Mouse (Mus musculus): ENCODE measurements around the gene Nppb.

Gene Nppb

DNA sequence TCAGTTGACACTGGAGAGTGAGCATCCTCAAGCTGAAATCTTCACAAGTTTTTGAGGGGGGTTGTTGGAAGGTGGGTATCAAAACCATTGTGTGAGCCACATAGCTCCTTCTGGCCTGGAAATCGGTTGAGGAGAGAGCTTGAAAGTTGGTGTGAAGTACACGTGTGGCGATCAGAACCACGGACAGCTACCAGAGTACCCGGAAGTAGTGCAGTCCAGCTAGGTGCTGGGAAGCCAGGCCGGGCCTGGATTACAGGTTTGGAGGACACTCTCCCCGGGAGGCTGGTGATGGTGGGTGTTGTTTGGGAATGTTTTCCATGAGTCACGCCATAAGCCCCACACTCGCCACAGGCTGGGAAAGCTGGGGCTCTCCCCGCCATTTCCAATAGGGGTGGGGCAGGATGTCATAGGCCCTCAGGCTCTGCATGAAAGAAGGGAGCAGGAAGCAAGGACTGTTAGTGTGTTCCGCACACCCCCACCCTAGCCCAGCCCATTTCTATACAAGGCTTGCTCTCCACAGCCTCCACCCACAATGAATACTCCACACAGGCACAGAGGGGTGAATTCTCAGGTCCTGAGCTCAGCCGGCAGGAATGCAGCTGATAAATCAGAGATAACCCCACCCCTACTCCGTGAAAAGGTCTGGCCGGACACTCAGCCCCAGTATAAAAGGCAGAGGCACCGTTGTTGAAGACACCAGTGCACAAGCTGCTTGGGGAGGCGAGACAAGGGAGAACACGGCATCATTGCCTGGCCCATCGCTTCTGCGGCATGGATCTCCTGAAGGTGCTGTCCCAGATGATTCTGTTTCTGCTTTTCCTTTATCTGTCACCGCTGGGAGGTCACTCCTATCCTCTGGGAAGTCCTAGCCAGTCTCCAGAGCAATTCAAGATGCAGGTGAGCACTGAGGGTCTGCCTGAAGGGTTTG lies at the start of gene Nppb:
Gene Nppb, plus strand, starts transcription at position 584 of the 928 bp plus-strand sequence.
- in situ Hi-C loops (cut with MboI, MseI) = no loop called here

DNA sequence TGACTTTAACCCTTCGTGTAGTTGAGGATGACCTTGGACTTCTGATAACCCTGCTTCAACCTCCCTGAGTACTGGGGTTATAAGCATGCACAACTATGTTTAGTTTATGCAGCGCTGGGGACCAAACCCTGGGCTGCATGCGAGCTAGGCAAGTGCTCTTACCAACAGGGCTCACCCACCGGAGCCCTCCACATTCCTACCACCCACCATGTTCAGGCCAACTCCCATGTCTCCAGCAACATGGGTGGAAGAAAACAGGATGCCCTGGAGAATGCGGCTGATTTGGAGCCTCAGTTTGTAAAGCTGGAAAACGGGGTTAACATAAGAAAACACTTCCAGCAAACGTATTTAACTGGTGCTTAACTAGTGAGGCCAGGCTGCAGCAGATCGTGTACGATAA lies 49.7 kb upstream of the Nppb start:
- in situ Hi-C loops (cut with MboI, MseI) = no loop called here

DNA sequence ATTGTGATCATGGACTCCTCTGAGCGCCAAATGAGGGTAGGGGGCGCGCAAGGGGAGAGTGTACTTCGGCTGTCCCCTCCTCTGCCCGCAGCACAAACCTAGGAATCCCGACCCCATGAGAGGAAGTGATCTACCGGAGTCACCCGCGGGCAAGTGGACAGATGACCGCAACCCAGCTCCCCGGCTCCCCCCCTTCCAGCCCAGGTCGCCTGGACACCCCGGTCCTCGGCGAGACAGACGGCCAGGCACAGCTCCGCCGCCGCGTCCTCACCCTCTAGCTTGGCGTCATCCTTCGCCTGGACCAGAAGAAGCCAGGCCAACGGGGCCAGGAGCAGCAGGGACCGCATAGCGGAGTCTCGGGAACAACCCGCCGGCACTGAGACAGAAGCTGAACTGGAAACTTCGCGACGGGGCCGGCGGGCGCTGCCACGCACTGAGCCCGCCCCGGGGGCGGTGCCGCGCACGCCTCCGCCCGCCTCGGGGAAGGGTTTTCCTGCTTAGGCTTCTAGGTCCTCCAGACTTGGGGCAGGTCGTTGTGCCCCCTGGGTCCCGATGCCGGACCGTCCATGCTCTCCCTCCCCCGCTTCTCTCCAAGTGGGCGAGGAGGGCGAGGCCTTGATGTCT lies 49.1 kb upstream of the Nppb start, which contains the start of gene Plod1:
Gene Plod1, minus strand, starts transcription at position 437 of the 624 bp plus-strand sequence.
- in situ Hi-C loops (cut with MboI, MseI) = no loop called here

DNA sequence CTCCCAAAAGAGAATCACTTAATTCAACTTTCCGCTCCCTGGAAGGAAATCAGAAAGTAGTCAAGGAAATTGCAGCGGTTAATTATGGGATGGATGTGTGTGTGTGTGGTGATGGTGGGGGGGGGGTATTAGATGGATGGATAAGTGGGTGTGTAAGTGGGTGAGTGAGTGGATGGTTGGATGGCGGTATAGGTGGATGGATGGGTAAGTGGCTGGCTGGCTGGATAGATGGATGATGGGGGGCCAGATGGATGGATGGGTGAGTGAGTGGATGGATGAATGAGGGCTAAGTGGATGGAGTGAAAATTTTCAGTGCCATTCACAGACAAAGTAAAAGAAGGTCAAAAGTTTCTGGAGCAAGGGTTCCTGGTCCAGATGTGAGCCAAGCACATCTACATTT lies 48.6 kb upstream of the Nppb start:
- in situ Hi-C loops (cut with MboI, MseI) = no loop called here

DNA sequence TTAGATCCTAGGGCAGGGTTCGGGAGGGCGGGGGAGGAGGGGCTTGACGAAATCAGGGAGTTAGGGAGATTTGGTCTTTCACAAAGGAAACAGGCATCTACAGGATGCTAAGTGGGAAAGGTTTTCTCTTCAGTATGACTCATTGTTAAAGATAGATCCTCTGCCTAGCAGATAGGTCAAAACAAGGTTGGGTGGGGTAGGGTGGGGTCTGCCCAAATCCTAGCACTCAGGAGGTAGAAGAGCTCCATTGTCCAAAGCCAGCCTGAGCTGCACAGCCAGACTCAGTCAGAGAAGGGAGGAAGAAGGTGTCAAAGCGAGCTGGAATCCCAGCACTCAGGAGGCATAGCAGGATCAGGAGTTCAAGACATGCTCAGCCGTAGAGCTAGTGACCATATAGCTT lies 48.1 kb upstream of the Nppb start:
- in situ Hi-C loops (cut with MboI, MseI) = no loop called here

DNA sequence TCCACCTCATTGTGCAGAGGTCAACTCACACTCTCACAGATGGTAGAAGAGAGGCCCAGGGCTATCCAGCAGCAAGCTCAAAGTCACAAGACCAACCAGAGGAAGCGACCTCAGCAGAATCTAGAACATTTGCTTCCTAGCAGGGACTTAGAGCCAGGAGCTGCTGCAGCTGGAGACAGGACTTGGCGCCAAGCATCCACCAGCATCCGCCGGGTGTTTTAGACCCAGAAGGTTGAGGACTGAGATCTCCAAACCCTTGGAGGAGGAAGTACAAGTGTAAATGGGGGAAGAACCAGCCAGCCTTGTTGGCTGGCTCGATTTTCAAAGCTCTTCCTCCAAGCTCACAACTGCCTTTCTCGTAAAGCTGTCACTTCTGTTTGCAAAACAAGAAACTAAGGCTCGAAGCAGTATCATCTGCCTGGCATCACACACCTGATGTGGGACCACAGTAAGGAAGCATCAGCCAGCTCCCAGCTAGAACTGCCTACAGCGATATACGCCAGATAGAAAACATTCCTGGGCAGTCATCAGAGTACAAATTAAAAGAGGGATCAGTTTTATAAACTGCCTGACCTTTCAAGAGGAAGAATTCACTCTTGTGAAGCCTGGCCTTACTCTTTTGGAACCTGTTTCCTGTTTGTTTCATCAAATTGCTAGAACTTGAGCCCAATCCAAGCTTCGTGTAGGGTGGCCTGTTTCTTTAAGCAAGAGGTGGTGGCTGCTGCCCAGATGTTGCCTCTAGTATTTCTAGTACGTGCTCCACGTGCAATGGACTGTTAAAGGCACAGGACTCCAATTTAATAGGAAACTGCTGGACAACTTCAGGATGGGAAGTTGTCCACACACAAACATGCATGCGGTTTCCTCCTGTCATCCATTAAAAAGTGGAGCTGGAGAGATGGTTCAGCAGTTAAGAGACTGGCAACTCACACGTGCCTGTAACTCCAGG lies 47.2 kb upstream of the Nppb start:
- in situ Hi-C loops (cut with MboI, MseI) = no loop called here

DNA sequence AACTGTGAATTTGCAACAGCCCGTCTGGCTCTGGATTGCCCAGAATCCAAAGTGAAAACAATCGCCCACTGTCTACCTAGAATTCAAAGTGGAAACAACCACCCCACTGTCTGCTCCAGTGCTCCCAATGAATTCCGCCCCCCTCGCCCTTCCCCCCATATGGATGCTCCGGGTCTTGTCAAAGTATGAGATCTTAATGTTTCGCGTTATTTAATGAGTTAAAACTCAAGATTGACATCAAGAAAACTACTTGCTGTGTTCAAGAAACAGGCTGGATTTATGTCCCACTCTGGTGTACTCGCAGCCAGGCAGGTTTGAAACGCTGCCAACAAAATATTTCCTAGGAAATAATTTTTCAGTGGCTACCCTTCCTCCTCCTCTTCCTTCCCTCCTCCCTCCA lies 45.5 kb upstream of the Nppb start:
- in situ Hi-C loops (cut with MboI, MseI) = no loop called here

DNA sequence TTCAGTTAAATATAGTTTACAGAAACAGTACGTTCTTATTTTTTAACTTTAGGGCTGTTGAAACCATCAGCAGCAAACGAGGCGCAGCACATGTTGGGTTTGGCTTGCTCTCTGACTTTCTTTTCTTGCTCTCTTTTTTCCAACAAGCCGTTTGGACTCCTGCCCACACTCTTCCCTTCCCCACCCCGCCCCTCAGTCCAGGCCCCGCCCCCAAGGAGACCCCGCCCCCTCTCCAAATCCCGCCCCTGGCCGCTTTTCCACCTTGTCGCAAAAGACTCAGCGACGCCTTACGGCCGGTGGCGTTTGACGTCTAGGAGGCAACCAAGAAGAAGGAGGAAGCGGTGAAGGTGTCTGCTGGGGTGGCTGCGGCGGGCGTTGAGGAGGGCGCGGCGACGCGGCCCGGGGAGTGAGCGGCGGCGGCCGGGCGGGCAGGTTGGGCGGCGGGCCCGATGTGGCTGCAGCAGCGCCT lies 45.0 kb upstream of the Nppb start, which contains the start of gene 2510039O18Rik:
Gene 2510039O18Rik, plus strand, starts transcription at position 320 of the 469 bp plus-strand sequence.
- in situ Hi-C loops (cut with MboI, MseI) = no loop called here

DNA sequence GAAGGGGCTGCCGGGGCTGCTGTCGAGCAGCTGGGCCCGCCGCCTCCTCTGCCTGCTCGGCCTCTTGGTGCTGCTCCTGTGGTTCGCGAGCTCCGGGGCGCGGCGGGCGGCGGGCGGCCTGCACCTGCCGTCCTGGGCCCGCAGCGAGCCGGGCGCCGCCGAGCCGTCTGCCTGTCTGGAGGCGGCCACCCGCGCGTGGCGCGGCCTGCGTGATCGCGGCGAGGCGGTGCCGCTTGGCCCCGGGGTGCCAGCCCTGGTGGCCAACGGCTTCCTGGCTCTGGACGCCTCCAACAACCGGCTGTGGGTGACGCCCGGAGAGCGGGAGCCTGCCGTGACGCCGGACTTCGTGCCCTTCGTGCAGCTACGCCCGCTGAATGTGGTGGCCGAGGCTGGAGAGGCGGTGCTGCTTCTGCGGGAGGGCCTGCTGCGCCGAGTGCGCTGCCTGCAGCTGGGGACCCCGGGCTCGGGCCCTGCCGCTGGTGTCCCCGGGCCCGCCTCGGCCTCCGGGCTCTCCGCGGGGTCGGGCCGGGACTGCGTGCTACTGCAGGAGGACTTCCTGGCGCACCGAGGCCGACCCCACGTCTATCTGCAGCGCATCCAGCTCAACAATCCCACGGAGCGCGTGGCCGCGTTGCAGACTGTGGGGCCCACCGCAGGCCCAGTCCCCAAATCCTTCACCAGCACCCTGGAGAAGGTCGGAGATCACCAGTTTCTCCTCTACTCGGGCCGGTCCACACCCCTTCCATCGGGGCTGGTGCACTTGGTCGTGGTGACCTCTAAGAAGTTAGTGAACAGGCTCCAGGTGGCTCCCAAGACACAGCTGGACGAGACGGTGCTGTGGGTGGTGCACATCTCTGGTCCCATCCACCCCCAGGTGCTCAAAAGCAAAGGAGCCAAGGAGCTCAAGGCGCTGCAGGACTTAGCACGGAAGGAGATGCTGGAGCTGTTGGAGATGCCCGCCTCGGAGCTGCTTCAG lies 44.3 kb upstream of the Nppb start:
- in situ Hi-C loops (cut with MboI, MseI) = no loop called here

DNA sequence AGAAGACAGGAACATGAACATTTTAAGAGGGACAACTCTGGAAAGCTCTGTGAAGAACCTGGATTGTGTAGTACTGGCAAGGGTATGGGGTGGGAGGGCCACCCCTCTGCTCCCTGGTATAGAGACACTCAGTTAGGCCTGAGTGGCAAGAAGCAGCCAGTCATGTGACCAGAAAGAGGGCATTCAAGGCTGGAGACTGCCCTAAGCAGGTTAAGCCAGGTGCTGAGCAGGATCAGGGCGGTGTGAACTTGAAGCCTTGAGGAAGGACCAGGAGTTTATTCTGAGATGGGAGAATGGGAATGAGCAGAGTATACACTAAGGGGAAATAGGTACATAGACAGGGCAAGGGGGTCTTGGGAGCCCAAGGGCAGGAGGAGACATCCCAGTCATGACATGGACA lies 42.6 kb upstream of the Nppb start:
- in situ Hi-C loops (cut with MboI, MseI) = no loop called here

DNA sequence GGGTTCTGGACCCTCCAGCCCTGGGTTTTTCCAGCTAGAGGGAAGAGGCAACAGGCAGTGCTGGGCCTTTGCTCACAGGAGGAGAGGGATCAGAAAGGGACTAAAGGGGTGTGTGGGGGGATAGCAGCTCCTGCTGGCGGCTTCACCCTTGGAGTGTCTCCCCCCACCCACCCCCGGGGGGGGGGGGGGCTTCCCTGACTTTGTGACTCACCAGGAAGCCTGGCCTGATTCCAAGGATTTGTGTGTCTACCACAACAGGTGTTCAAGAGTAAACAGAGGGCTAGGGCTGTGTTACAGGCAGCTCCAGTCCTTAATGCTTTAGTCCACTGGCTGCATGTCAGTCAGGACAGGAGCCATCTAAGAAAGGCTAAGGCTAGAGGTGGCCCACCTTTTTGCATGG lies 38.1 kb upstream of the Nppb start:
- in situ Hi-C loops (cut with MboI, MseI) = no loop called here

DNA sequence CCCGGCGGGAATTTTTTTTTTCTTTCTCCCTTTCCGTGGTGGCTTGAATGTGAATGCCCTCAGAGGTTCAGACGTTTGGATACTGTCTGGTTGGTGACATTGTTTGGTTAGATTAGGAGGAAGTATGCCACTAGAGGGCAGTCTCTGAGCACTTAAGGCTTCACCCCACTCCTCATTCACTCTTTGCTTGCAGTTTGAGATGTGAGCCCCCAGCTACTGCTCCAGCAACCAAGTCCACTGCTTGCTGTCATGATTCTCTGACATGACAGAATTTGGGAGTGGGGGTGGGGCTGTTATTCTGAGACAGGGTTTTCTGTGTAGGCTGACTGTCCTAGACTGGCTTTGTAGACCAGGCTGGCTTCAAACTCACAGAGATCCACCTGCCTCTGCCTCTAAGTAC lies 32.0 kb upstream of the Nppb start:
- in situ Hi-C loops (cut with MboI, MseI) = no loop called here

DNA sequence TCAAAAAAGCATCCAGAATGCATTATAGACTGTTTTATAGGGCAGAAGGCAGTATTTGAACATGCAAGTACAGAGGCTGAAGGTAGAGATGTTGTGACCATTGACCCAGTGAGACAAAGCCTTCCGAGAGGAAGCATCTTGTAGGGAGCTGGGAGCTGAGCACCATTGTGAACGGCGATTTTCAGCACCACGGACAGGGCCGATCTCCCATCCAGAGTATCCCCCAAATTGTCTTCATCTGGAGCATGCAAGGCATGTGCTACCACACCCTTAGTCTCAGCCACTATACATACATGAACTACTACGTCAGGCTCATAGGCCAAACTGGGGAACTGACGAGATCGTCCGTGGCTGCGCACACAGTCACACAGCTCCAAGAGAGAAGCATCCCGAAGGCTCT lies 28.4 kb upstream of the Nppb start:
- in situ Hi-C loops (cut with MboI, MseI) = no loop called here

DNA sequence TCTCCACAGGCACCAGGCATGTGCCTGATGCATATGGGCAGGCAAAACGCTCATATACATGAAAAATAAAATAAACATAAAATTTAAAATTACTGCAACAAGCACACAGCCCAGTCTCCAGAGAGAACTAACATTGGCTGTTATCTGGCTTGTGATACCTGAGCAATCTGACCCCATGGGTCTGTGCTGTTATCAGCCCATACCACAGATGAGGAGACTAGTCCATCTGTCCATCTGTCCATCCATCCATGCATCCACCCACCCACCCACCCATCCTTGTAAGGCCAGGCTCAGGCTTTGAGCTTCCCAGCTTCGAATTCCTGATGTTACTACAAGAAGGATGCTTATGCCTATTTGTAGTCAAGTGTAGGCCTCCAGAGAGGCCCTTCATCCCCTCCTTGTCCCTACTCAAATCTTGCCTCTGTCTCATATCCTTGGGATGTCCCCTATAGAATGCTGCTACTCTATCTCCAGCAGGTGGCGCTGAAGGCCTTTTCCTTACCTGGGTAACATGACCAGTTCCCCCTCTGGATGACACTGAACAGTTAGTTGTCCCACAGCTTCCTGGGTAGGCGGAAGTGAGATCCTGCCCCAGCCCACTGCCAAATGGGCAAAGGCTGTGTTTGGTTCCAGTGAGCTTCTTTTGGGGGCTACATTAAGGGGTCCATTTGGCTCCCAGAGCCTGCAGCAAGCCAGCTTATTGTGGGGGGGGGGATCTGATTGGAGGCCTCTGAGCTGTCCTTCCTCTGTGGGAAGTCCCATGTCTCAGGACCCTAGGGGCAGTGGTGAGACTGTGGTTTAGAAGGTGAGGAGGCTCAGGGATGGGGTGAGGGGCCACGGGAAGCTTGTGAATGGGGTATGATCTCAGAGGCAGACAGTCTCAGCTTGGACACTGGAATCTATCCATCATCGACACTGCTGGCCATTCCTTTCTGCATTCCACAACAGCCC lies 25.4 kb upstream of the Nppb start:
- in situ Hi-C loops (cut with MboI, MseI) = loop anchor here (5.0 kb wide), 1 partner anchor 47 kb away; no protein-coding TSS in a partner anchor

DNA sequence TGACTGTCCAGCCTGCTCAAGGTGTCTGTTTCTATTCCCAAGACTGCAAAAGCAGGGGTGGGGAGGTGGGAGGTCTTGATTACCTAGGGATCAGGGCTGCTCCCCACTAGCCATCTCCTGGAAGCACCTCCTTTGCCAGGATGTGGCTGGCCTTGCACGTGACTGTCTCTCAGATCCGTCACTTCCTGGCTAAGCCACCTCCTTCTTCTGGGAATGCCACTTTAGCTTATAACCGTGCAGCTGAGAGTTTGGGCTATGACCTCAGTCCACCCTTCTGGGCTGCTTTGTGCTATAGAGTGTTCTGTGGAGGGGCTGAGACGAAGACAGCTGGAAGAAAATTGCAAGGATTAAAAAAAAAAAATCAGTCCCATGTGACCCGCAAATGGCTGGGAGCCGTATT lies 22.8 kb upstream of the Nppb start:
- in situ Hi-C loops (cut with MboI, MseI) = loop anchor here (5.0 kb wide), 1 partner anchor 45 kb away; no protein-coding TSS in a partner anchor

DNA sequence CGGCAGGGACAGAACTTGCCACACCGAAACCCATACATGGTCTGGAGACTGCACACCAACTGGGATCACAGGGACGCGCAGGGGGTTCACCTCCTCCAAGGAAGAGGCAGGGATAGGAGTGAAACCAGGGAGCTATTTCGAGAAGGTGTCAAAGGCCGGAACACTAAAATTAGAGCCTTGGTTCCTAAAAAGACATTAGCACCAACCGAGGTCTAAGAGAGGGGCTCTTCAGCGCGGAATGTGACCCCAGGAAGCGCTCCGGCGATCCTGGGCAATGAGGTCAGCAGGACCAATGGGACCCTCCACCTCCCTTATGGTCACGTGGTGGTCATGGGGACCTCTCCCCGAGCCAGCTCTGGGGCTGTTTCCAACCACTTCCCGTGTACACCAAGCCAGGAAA lies 22.0 kb upstream of the Nppb start:
- in situ Hi-C loops (cut with MboI, MseI) = loop anchor here (5.0 kb wide), 1 partner anchor 44 kb away; no protein-coding TSS in a partner anchor

DNA sequence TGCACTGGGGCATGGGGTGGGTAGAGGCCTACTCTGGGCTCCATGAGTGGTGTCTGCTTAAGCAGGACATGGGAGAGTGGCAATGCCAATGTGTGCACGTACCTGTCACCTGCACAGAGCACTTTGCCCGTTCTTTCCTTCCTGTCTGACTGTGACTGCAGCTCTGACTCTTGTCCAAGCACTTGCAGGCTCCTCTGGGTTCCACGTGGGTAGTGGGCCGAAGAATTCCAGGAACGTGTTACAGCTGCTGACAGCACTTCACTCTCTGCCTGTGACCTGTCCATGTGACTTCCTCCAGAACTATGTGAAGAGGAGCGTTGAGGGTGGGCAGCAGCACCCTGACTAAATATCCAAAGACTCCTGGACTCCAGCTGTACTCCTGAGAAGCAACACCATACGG lies 19.9 kb upstream of the Nppb start:
- in situ Hi-C loops (cut with MboI, MseI) = no loop called here

DNA sequence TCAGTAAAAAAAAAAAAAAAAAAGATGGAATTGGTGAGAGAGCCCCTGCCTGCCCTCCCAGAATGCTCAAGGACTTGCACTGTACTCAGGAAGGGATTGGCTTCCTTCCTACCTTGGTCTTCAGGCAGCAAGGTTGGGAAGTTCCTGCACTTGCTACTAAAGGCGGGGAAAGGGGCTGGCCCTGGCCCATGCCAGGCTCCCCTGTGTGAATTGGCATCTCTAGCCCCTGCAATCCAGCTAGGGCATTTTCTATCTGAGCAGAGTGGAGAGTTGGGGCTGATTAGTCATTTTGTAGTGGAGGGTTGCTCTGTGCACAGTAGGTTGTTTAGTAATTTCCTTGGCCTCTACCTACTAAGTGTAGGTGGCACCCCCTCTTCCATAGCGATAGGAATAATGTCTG lies 16.8 kb upstream of the Nppb start:
- in situ Hi-C loops (cut with MboI, MseI) = no loop called here

DNA sequence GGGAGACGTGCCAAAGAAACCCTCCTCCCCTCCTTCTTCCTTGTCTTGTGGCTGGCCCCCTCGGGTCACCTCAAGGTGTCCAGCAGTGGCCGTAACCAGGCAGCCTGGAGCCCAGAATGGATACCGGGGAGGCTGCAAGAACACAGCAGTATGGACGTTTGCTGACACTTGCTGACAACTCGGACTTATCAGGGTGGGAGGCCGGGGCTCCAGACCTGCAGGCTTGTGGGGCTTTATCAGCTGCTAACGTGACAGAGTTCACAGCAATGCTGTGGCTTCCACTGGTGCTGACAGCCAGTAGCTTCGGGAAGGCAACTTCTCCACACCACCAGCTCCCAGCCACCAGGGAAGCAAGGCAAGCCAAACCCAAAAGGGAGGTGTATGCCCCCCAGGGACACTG lies 16.3 kb upstream of the Nppb start:
- in situ Hi-C loops (cut with MboI, MseI) = no loop called here
